Mouse (Mus musculus) spleen, postnatal 10 days (tissue): ENCODE results near the gene Map7d2.

Experiments used
- DNase-seq, 2 experiments: peaks; one replicate each; pipeline ENCODE4 v3.0.0; 2021 to 2022; ENCODE audit warnings: low spot score in 2 of 2

Gene Map7d2

GRCm38 (mm10) chrX:159509847-159510715 lies 95.7 kb downstream of the Map7d2 start:
- no peak for DNase-seq

DNA sequence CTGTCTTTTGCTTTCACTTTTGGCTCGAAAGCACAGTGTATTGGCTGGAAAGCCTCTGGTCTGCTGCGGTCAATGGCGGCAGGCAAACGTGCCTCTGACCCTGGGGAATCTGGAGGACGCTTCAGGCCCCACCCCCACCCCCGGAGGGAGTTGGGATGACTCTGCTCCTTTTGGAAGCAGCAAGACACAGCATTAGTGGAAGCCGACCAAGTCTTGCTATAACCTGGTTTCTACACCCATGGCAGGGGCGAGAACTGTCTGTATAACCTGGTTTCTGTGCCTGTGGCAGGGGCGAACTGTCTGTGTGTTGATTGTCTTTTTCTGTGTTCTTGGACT lies 96.3 kb downstream of the Map7d2 start:
- peak in 1 of 2 experiments; percentile 17 for DNase-seq

- DNase-seq = no peak
Measured at GRCm38 (mm10) chrX:159515599-159515998, 101.2 kb downstream of the Map7d2 start.

- DNase-seq = no peak
Measured at GRCm38 (mm10) chrX:159521780-159522179, 107.4 kb downstream of the Map7d2 start.

- no peak for DNase-seq
Measured at GRCm38 (mm10) chrX:159522651-159523050, 108.3 kb downstream of the Map7d2 start.

DNA sequence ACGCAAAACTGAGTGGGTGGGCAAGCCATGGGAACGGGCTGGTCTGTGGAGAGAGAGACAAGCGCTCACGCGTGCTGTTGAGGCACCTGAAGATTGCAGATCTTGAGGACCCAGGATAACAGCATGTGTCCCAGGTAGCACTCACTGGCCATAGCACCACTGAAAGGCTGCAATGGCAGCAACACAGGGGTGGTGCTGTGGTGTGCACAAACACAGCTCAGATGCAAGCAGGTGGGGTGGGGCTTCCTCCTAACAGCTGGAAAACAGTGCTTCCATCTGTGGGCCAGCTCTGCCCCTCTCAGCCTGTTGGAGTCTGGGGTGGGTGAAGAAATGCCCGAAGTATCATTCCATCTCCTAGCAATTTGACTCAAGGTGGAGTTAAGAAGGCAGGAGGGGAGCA lies 112.0 kb downstream of the Map7d2 start, which contains the start of gene Bclaf3:
TSS of gene Bclaf3 (plus strand) at position 301 of the 400 bp plus-strand sequence.
- no peak for DNase-seq

GRCm38 (mm10) chrX:159532427-159532810 lies 118.0 kb downstream of the Map7d2 start:
- DNase-seq = peak; percentile 90 to 97

GRCm38 (mm10) chrX:159532811-159533462 lies 118.6 kb downstream of the Map7d2 start:
- peak; percentile 16 to 47 for DNase-seq

DNA sequence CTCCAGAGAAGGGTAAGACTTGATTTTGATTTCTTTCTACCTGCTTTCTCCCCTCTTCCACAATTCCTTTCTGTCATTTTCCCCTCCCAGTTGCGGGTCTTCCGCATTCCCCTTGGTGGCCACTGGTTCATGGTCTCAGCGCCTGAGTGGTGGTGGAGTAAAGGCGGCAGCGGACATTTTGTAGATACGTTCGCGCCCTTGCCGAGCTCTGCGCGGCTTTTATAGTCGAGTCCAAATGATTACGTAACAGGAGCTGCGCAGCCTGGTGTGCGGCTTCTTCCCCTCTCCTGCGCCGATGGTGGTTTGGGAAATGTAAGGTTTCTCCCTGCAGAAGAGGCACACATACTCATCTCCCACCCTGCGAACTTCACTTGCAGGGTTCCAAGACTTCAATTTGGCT lies 127.6 kb downstream of the Map7d2 start:
- DNase-seq = no peak

DNA sequence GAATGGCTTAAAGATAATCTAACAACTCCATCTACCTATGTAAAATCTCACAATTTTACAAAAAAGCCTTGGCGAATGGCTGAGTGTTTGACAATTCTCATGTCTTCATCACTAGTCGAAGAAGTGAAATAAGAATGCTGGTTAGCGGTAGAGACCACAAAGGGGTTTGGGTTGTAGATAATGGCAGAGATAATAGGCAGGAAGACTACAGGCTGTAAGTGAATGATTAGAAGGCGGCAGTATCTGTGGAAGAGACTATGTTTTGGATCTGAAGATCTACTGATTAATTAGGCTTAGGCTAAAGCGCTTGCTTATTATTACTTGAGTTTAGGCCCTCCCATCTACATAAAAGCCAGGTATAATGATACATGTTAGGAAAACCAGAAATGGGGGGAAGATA lies 132.7 kb downstream of the Map7d2 start:
- no peak for DNase-seq
